Mouse (Mus musculus) thymus, postnatal 36 days (tissue): ENCODE results near the gene Klhl25.
"Not testable (repeated sequence)": the region's sequence is repeated elsewhere in the genome, so short reads cannot be mapped to it uniquely, and the experiment has no call there.

ENCODE experiments used
- DNase-seq, 2 experiments: peaks; one replicate each; pipeline ENCODE4 v3.0.0; 2022; ENCODE audit warnings: mixed read lengths in 2 of 2

The Klhl25 gene

DNA sequence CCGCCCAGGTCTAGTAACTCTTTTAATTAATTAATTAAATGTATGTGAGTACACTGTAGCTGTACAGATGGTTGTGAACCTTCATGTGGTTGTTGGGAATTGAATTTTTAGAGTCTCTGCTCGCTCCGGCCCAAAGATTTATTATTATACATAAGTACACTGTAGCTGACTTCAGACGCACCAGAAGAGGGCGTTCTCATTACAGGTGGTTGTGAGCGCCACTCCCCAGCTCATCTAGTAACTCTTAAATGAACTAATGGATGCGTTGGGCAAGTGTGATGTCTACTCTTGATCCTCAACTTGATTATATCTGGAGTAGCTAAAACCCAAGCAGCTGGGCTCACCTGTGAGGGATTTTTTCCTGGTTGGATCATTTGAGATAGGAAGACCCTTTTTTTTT, 1.2 kb upstream of the Klhl25 start:
- DNase-seq, result no peak

DNA sequence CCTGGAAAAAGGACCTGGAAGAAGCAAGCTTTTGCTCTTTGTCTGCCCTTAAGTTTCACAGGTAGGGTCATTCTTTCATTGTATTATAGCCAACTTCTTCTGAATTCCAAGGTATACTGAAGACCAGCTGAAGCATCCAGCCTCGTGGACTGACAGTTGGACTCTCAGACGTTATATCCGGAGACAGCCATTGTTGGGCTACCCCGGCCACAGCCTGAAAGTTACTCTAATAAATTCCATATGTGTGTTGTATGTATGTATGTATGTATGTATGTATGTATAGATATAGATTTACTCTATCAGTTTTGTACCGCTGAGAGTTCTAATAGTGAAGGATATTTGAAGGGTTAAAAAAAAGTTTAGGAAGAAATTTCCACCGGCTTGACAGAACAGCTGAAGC, 621 bp upstream of the Klhl25 start:
- no peak for DNase-seq

DNA sequence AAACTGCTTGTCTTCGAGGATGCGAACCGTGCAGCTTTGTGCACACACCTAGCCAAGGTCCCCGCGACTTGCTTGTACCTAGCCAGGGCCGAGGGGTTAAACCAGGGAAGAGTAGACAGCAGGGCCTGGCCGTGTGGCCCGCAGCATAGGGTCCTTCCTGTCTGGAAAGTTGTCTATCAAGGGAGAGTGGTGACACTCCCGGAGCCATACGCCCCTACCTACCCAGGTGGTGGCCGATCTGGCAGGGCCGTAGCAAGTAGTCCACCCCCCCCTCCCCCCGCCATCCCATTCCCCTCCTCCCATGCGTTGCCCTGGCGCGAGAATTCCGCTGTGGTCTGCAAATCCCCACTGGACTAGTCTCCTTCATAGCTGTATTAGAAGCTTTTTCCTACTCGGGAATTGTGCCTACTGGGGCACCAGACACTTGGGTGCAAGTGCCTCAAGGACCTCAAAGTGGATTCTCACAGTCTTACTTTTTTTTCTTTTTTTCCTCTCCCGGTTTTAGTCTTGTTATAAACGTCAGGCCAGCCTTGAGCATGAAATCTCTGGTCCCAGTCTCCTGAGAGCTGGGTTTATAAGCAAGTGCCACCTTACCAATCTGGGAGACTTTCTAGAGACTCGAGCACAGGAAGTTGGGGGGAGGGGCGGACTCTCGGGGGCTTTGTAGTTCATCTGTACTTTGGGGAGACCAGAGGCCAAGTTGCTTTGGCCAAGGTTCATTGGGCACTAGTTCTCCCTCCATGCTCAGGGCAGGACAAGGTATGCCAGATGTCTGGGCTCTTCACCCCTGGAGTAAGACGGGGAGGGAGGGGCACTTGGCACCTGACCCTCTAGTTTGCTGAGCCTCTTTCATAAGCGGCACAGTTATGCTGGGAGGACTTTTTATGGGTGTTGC, 913 bp downstream of the Klhl25 start:
- peak; percentile 77 to 79 for DNase-seq

DNA sequence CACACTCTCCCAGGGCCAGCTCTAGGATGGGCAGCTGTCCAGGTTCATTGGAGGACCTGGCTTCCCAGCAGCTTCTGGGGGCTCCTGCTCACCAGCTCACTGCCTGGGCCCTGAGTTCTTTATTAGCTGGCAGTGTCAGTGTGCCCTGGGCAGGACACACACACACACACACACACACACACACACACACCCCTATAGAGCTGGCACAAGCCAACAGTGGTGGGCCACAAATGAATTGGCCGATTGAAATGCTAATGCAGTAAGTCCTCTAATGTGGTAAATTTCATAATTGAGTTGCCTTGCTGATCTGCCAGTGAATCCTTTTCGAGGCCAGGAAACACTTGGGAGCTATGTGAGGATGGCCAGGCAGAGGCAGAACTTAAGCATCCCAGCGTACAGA, 2.3 kb downstream of the Klhl25 start:
- not testable (repeated sequence) for DNase-seq

DNA sequence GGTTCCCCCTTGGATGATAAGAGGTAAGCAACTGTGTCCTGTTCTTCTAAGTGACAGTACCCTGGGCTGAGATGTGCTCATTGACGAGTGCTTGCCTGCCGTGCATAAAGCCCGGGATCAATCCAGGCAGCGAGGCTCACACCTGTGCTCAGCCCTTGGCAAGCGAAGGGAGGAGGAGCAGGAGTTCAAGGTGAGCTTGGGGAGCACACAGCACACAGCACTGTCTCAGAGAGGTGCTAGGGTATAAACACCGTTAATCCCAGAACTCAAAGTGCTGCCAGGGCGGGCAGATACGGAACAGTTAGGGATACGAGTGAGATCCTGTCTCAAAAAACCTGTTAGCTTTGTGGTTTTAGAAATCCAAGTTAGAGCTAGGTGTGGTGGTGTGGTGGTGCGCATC, 3.2 kb downstream of the Klhl25 start:
- DNase-seq, result no peak

DNA sequence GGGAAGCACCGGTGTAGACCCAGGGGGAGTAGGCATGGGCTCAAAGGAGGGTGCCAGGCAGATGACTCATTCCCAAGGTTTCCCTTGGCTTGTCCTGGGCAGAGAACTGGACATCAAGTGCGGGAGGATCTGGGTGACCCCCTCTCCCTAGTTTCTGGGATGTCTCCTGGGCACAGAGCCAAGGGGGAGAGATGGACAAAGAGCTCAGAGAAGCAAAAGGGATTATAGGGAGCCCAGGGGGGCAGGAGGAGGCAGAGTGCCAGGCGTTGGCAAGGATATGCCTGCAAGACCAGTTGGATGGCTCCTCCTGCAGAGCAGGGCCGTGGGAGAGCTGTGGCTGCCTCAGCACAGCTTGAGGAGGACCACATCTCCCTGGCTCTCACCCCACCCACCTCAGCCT, 4.3 kb downstream of the Klhl25 start:
- DNase-seq, result no peak

DNA sequence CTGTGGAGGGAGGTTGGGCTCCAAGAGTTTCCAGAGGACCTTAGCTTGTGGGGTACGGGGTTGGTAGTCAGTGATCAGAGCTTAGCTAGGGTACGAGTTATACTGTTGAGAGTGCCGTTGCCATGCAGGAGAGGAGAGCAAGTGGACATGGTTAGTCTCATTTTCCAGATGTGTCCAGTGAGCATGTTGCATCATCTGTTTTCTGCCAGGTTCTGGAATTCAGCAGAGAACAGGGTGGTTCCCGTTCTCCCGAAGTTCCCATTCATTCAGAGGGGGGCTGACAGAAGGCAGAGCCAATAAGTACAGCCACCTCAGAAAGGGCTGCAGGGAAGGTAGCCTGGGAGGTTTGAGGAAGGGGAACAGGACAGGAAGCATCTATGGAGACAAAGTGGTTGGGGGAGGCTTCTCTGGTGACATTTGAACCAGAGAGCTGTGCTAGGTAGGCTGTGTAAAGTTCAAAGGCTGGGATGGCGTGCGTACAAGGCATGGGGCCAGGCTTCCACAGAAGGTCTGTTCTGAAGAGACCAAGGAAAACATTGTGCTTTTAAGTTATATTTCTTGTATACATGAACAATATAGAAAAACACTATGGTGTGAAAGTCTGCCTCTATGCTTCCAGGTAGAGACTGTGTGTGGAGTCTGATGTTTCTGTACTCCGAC, 5.2 kb downstream of the Klhl25 start:
- no peak for DNase-seq

DNA sequence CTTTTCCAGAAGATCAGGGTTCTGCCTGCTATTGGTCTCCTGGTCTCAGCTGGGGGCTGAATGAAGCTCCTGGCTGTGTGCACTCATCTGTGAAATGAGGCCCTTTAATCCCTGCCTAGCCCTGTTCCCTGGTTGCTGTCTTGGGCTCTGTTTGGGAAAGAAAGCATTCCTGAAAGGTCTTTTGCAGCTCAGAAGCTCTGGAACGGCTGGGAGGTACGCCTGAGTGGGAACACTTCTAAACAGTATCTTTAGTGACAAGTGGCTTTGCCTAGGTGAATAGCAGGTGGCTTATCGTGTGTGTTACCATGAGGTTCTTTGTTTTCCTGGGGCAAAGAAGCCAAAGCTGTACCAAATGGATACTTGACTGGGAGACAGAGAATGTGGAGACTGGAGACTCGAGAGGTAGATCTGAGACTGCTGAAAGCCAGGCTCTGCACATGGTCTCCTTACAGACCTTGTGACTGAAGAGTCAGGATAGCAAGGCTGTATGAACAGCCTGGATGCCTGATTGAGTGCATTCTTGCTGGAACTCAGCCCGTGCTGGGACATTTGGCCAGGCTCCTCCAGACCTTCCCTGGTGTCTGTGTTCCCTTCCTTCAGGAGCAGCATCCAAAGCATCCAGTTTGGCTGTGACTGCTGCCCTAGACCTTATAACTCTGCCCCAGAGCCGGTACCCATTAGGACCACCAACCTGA, 6.3 kb downstream of the Klhl25 start:
- no peak for DNase-seq

DNA sequence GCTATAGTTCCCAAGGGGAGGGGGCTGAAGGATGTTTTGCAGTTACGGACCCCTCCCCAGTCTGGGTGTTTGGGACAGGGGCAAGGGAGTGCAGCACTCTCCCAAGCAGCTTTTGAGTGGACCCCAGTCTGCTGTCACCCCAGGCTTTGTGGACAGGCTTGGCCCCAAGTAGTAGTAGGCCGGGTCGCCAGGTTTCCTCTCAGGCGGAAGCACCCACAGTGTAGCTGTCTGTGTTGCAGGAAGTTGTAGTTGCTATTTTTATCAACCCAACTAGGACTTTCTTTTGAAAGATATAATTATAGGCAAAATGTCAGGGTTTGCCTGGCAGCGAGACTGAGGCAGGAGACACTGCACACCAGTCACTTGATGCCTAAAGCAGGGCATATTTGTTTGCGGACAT, 6.9 kb downstream of the Klhl25 start:
- DNase-seq, result peak; percentile 40 to 52

DNA sequence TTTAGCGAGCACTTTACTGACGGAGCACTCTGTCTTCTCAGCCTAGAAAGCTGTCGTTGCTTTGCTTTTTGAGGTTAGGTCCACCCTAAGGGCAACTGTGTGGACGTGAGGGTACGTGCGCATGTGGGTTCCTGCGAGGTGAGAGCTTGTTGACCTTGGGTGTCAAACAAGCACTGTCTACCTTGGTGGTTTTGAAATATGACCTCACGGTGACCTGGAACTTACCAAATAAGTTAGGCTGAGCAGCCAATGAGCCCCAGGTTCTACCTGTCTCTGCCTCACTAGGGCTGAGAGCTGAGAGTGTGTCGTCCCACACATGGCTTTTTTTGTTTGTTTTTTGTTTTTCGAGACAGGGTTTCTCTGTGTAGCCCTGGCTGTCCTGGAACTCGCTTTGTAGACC, 8.1 kb downstream of the Klhl25 start:
- no peak for DNase-seq

DNA sequence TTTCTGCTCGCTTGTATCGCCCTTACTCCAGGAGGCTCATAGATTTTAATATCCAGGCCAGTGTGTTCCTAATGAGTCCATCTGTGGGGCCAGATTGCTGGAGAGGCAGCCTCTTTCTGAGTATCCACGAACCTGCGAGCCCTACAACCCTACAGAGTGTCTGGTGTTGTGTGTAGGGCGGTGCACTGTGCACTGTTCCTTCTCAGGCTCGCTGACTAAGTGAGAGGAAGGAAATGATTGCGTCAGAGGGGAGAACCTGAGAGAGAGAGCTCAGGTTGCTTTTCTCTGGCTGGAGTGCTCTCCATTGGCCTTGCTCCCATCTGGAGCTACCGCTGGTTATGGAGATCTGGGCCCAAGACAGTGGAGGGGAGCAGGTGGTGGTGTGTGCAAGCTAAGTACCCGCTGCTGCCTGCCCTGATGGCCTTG, 11.7 kb downstream of the Klhl25 start:
- no peak for DNase-seq

DNA sequence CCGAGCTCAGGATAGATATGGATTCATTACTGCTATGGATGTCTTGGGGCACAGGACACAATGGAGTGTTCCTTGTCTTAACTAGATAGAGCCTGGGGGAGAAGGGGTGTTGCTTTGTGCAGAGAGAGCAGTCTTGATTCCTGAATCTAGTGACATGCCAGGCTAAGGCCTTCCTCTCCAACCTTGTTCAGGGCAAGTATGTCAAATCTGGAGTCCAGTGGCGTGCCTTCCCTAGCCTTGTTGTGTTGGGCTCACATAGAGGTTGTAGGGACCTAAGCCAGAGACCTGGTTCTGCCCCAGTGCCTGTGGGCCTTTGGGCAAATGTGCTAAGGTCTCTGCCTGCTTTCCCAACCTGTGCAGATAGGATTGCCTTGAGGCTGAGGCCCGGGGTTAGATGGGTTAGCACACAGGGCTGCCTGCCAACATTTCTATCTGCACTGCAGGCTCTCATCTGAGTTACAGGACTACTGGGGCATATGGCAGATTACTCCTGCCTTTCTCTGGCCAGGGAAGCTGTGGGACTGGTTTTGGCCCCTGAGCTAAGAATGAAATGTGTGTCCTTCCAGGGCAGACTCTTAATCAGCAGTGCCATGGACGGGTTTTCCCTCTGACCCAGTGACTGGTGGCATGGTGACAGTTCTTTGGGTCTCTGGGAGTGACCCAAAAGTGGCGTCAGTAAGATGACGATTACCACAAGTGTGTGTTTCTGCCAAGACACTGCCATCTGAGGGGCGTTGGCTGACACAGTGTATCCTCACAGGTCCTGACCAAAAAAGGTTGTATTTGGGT, 13.7 kb downstream of the Klhl25 start:
- DNase-seq, result not testable (repeated sequence)

DNA sequence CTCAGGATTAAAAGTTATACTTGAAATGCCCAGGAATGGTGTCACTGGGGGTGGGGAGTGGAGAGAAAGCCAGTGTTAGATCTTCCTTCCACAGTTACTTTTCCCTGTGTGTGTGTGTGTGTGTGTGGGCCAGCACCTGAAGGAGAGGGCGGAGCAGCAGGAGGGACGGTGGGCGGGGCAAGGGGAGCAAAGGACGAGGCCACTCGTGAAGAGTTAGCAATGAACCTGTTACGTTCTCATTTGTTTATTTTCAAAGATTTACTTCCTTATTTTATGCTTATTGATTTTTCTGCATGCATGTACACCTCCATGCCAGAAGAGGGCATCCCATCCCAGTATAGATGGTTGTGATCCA, 14.3 kb downstream of the Klhl25 start:
- not testable (repeated sequence) for DNase-seq

DNA sequence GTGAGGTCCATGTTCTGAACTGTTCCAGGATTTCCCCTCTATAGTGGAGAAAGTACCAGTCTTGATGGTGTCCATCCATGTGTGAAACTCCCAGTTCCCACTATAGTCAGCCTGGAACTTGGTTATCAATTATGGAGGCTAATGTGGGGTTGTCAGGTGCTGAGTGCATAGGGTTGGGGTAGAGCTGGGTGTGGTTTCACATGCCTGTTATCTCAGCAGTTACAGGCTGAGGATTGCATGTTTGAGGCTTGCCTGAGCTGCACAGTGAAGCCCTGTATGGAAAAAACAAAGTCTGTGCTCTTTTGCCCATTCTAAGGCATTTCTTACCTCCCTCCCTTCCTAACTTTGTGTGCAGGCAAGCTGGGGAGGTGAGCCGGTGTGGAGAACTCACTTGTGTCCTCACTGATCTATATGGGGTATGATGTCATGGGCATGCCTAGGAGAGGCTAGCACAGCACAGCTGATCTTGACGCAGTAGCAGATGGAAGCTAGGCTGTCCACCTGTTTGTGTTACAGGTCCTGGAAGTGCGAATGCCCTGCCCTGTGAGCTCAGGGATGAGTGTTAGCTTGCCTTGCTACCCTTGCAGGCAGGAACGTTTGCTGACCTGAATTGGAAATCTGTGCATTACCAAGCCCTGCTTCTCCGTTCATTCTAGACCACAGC, 15.3 kb downstream of the Klhl25 start:
- DNase-seq, result not testable (repeated sequence)

DNA sequence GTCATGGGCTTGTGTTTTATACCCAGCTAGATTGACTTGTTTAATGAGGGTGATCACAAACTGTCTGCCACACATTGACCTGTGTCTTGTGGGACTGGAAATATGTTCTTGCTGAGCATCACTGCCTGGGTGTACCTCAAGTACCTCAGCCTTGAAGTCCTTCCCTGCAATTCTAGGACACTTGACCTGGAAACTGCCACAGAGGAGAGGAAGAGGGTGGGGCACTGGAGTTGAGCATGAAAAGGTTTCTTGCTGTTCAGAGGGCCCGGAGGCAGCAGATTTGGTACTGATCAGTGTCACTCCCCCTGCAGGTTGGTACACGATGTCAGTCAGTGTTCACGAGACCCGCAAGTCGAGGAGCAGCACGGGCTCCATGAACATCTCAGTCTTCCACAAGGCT, 16.9 kb downstream of the Klhl25 start:
- DNase-seq, result no peak

DNA sequence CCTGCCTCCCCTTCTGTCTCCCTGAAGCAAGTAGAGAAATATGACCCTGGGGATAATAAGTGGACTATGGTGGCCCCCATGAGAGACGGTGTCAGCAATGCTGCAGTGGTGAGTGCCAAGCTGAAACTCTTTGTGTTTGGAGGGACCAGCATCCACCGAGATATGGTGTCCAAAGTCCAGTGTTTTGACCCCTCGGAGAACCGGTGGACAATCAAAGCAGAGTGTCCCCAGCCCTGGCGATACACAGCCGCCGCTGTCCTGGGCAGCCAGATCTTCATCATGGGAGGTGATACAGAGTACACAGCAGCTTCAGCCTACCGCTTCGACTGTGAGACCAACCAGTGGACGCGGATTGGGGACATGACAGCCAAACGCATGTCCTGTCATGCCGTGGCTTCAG, 18.4 kb downstream of the Klhl25 start:
- DNase-seq, result no peak

DNA sequence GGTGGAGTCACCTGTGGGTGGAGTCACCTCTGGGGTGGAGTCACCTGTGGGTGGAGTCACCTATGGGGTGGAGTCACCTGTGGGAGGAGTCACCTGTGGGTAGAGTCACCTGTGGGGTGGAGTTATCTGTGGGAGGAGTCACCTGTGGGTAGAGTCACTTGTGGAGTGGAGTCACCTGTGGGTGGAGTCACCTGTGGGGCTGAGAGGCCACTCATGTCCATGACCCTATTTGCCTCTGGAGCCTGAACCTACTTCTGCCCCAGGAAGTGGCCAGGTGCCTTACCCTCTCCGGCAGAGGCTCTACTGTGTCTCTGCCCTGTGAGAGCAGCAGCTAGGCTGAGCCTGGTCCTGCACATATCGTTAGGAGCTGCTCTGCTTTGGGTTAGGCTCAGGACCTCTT, 20.6 kb downstream of the Klhl25 start:
- DNase-seq, result no peak

DNA sequence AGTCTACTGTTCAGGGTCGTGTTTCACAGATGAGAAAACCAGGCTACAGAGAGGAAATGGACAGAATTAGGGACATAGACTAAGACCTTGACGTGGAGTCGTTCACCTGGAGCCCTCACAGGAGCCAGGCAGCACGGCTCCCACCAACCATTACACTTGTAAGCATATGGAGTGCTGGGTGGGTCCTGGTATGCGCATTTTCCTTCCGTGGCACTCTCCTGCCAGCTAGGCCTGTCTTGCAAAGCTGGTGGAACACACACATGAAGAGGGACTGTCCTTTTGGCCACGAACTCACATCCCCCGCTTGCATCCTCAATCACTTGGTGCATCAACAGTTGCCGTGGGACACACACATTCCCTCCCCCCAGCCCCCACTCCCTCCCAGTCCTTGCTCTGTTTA, 22.4 kb downstream of the Klhl25 start:
- no peak for DNase-seq

DNA sequence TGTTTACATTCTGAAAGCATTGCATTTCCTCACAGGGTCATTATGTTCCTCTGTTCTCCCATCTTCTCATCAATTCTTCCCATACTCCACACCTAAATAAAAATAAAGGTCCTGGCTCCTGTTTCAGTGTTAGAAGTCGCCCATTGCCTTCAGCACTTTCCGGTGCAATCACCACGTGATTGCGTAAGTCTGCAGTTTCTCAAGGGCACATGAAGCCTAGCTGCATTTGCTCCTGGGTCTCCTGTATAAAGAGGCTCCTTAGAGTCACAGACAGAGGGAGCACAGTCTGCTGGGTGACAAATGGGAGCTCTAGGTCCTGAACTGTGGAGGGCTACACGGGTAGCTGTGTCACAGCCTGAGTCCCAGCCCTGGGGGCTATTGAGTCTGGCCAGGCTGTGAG, 24.1 kb downstream of the Klhl25 start:
- DNase-seq, result no peak

DNA sequence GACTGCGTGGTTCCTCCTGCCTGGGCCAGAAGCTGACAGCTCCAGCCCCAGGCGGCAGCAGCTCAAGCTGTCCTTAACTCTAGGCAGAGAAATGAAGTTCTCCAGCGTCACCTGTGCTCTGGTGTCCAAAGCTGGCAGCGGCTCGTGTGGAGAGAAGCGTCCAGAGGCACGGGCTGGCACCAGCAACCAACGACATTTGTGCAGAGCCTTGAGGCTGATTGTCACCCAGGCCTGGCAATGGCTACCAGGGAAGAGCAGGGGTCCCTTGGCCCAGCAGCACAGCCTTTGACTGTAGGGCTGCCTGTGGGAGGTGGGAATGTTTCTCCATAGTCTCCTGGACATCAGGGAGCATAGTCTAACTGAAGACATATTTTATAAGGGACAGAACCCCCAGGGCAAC, 24.6 kb downstream of the Klhl25 start:
- no peak for DNase-seq

DNA sequence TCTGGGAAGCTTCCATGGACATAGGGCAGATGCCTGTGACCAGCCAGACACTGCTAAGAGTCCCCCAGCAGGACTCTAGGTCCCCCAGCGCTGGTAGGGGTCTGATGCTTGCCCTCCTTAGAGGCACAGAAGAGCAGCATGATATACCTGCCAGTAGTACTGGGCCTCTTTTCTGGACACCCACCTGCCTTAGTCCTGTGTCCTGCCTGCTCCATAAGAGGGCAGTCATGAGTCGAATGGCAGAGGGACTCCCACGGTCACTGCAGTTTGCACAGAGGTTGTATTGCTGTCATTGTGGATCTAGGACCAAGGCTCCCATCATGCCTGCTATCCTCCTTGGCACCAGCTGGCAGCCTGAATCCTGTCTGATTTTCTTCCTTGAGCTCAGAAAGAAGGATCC, 25.1 kb downstream of the Klhl25 start:
- no peak for DNase-seq

DNA sequence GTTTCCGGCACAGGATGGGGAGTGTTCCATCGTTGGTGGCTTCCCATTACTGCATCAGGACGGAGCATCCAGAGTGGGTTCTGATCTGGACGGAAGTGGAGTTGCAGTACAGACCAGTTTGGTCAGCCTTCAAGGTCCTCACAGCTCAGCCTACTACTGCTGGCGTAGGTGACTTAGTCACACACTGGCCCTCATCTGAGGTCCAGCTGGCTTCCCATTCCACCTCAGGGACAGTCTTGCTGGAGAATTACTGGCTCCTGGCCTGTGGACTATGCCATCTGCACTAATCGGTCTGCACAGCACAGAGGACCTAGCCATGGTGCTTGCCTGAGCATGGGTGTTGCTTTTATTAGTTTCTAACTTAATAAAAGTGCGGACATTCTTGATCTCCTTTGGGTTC, 25.6 kb downstream of the Klhl25 start:
- no peak for DNase-seq

DNA sequence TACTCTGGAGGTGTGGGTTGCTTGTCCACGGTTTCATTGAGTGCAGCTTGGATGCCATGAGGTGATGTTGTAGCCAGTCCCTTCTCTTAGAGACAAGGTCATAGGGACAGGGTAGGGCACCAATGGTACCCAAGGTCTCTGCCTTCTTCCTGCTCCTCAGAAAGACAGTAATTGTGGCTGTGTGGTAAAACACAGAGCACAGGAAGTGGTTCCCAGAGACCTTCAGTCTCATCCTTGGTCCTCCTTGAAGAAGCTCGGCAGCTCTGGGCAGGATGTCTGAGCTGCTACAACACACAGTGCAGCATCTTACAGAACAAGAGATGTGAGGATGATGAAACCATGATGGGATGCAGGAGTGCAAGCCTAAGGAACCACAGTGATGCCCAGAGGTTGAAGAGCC, 31.3 kb downstream of the Klhl25 start:
- not testable (repeated sequence) for DNase-seq
